Comparison of ENCODE assay signal across 8 mouse cellular contexts in the genomic region with DNA sequence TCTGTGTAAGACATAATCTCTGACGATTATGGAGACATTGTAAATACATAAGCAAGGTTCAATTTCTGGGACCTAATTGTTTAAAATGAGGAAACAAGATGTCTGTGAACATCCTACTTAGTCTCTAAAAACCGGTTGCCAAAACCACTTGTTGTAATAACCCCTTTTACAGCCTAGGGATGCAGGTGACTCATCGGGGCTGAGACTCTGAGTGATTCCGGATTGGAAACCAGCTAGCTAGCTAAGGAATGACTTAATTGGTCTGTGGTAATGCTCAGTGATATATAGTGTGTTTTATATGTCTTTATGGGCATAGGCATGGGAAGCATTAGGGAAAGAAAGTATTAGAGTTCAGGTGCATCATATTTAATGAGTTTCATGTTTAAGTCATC. TPM values are rescaled to one million over a fixed set of nuclear protein-coding genes. Genes with fewer than 3 reads are reported as not detected.
DNase-seq lines count a peak whose midpoint lies in the region; ATAC-seq and TF ChIP-seq lines count a peak whose summit lies in the region.

No protein-coding gene starts in this region.

- peak overlapping the region; percentile 60 for H3K4me2 ChIP-seq in lung, embryonic 15.5 days
- peak overlapping the region; percentile 67 for H3K4me2 ChIP-seq in hindbrain, embryonic 15.5 days

- no peak for TF ChIP-seq CTCF in cortical plate, adult 2 months (IDR thresholded peaks at IDR 0.05; ENCODE audit: extremely low read depth, insufficient read depth, low read length)

- no peaks in the 10 kb centered on the region for H3K9me3 ChIP-seq in lung, embryonic 15.5 days
- no peaks in the 10 kb centered on the region for H3K9me3 ChIP-seq in hindbrain, embryonic 15.5 days

- peak overlapping the region; percentile 95 for H3K4me3 ChIP-seq in lung, embryonic 15.5 days
- peak overlapping the region; percentile 93 for H3K4me3 ChIP-seq in cortical plate, adult 2 months (ENCODE audit: insufficient read depth, low read length)
- H3K4me3 ChIP-seq in hindbrain, embryonic 15.5 days = peak overlapping the region; percentile 95

- TF ChIP-seq POLR2A in cortical plate, adult 2 months (IDR thresholded peaks at IDR 0.05; ENCODE audit: extremely low read depth, insufficient read depth, low read length) = no peak

- DNase-seq in lung, postnatal 4 days = no peak
- DNase-seq in mesoderm, embryonic 11.5 days (ENCODE audit: low read depth, low spot score) = peak; percentile 4
- DNase-seq in left cerebral cortex, adult 9 months (ENCODE audit: low spot score in 2 of 2) = no peak
- no peak for DNase-seq in kidney, adult 11 months
- no peak for DNase-seq in ovary, adult 18-20 months (ENCODE audit: low spot score)

- peaks cover 6% of the 10 kb centered on the region; the same call in 1 of the 2 replicates for H3K36me3 ChIP-seq in lung, embryonic 15.5 days
- H3K36me3 ChIP-seq in hindbrain, embryonic 15.5 days = peaks cover 3% of the 10 kb centered on the region; the same call in 1 of the 2 replicates

- peak overlapping the region; percentile 97; the same call in 1 of the 2 replicates for H3K9ac ChIP-seq in lung, embryonic 15.5 days
- H3K9ac ChIP-seq in hindbrain, embryonic 15.5 days = peak overlapping the region; percentile 88

- peaks cover 22% of the 10 kb centered on the region for H3K4me1 ChIP-seq in lung, embryonic 15.5 days
- H3K4me1 ChIP-seq in cortical plate, adult 2 months (ENCODE audit: control insufficient read depth, insufficient read depth, low read length) = peaks cover 4% of the 10 kb centered on the region; the same call in 1 of the 2 replicates
- peaks cover 25% of the 10 kb centered on the region for H3K4me1 ChIP-seq in hindbrain, embryonic 15.5 days (replicated peaks)

- WGBS in lung, embryonic 15.5 days = 28% methylated on average over 4 of the region's 4 CpGs
- WGBS in hindbrain, embryonic 15.5 days = 54% methylated on average over 4 of the region's 4 CpGs

- ATAC-seq in lung, embryonic 15.5 days (ENCODE audit: borderline replicate concordance, extremely low read depth, low FRiP score, low TSS enrichment) = no peak
- ATAC-seq in hindbrain, embryonic 15.5 days (ENCODE audit: low FRiP score, low read depth) = no peak

- H3K27me3 ChIP-seq in lung, embryonic 15.5 days = no peaks in the 10 kb centered on the region
- no peaks in the 10 kb centered on the region for H3K27me3 ChIP-seq in hindbrain, embryonic 15.5 days

- H3K27ac ChIP-seq in lung, embryonic 15.5 days = no peak overlapping the region
- no peak overlapping the region for H3K27ac ChIP-seq in cortical plate, adult 2 months (ENCODE audit: insufficient read depth, low read length)
- no peak overlapping the region for H3K27ac ChIP-seq in hindbrain, embryonic 15.5 days (replicated peaks)

RNA-seq across cellular contexts. Expression of a gene that starts 1.4 kb away (rescaled TPM):
- 52.6 and 53.6 TPM in 2 replicates for polyA plus RNA-seq in lung, embryonic 15.5 days (2015; fragmentation: Nextera tagmentation; extraction: Ambion mirVana)
- polyA plus RNA-seq in cortical plate, adult 2 months (2012; rRNA removed) = 39.3 and 45.6 TPM in 2 replicates
- polyA plus RNA-seq in hindbrain, embryonic 15.5 days (2015; fragmentation: Nextera tagmentation; extraction: Ambion mirVana) = 41.2 and 45.3 TPM in 2 replicates

RNA-seq across cellular contexts. Expression of a gene that starts 36.3 kb away (rescaled TPM):
- 339 and 373 TPM in 2 replicates for polyA plus RNA-seq in lung, embryonic 15.5 days (2015; fragmentation: Nextera tagmentation; extraction: Ambion mirVana)
- 244 and 271 TPM in 2 replicates for polyA plus RNA-seq in cortical plate, adult 2 months (2012; rRNA removed)
- 397 and 473 TPM in 2 replicates for polyA plus RNA-seq in hindbrain, embryonic 15.5 days (2015; fragmentation: Nextera tagmentation; extraction: Ambion mirVana)

RNA-seq across cellular contexts. Expression of a gene that starts 37.9 kb away (rescaled TPM):
- 11.3 and 13.4 TPM in 2 replicates for polyA plus RNA-seq in lung, embryonic 15.5 days (2015; fragmentation: Nextera tagmentation; extraction: Ambion mirVana)
- polyA plus RNA-seq in cortical plate, adult 2 months (2012; rRNA removed) = 5.8 and 6.1 TPM in 2 replicates
- polyA plus RNA-seq in hindbrain, embryonic 15.5 days (2015; fragmentation: Nextera tagmentation; extraction: Ambion mirVana) = 6.3 and 7.2 TPM in 2 replicates
